Mouse (Mus musculus): ENCODE measurements around the gene Wdr63.

DNA sequence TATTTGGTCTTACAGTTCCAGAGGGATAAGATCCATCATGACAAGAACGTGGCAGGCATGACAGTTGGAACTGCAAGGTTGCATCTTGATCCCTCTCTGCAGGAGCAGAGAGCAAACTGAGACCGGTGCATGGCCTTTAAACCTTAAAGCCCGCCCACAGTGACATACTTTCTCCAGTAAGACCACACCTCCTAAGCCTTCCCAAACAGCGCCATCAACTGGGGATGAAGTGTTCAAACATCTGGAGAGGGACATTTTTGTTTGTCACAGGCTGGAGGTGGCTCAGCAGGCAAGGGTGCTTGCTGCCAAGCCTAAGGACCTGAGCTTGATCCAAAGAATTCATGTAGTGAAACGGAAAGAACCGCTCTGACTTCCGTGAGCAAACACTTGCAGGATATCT lies 83.2 kb downstream of the Wdr63 start:
- TF ChIP-seq CTCF (IDR thresholded peaks at IDR 0.05; ENCODE audit: control insufficient read depth, insufficient read depth, insufficient replicate concordance, low read depth, low read length) (no peak), POLR2A (IDR thresholded peaks at IDR 0.05; ENCODE audit: control insufficient read depth, low read depth, low read length) (no peak)

All from testis, adult 2 months (tissue).